Mouse (Mus musculus) midbrain, embryonic 10.5 days (tissue): ENCODE data around the gene Igf2r. TPM values are rescaled to one million over a fixed set of nuclear protein-coding genes. Genes with fewer than 3 reads are reported as not detected.

Experiments used
- DNase-seq: peaks from one replicate; pipeline ENCODE4 v3.0.0-alpha.2; 2017; ENCODE audit warnings: low spot score
- H3K27ac ChIP-seq: fragments of 300-500 bp; sonication (generic); replicated peaks from 2 replicates; pipeline ENCODE4 v1.5.1; 2016; ENCODE audit warnings: mild to moderate bottlenecking
- H3K27me3 ChIP-seq: fragments of 300-500 bp; sonication (generic); 2 replicates; pipeline ENCODE4 v1.6.1; 2016; ENCODE audit warnings: low read depth, mild to moderate bottlenecking; ENCODE audit not compliant: poor library complexity, severe bottlenecking
- H3K36me3 ChIP-seq: fragments of 300-500 bp; sonication (generic); 2 replicates; pipeline ENCODE4 v1.6.1; 2016; ENCODE audit warnings: mild to moderate bottlenecking, moderate library complexity
- H3K4me1 ChIP-seq: fragments of 300-500 bp; sonication (generic); 2 replicates; pipeline ENCODE4 v1.6.1; 2016
- H3K4me3 ChIP-seq: fragments of 300-500 bp; sonication (generic); 2 replicates; pipeline ENCODE4 v1.5.1; 2016; ENCODE audit warnings: mild to moderate bottlenecking, moderate library complexity
- H3K9me3 ChIP-seq: fragments of 300-500 bp; sonication (generic); replicated peaks from 2 replicates; pipeline ENCODE4 v1.6.1; 2016; ENCODE audit warnings: mild to moderate bottlenecking
- WGBS: fragments of 180-500 bp; shearing (Covaris S2); methylation state at CpG from one replicate; pipeline ENCODE4 v1.1.7; 2016; 5-methylcytosine and 5-hydroxymethylcytosine counted together
- polyA plus RNA-seq: library from polyadenylated mRNA; unstranded; fragments of >200 nt; fragmentation: Nextera tagmentation; extraction: Ambion mirVana; gene quantifications from 2 replicates; pipeline ENCODE4 v1.2.1, GENCODE M21; 2016

Gene Igf2r
- polyA plus RNA-seq, 1 experiment from 2014 or later, result 16.3 TPM

- peaks cover 36% of the 10 kb centered on the region for H3K27me3 ChIP-seq
- 85% methylated on average over 3 of the region's 3 CpGs for WGBS
- H3K36me3 ChIP-seq, result no peaks in the 10 kb centered on the region
- no peak overlapping the region for H3K4me3 ChIP-seq
- DNase-seq, result no peak
- H3K4me1 ChIP-seq, result peaks cover 6% of the 10 kb centered on the region
- no peak overlapping the region for H3K27ac ChIP-seq
- H3K9me3 ChIP-seq, result no peaks in the 10 kb centered on the region
Measured at GRCm38 (mm10) chr17:12796633-12797032, 27.2 kb upstream of the Igf2r start.

- no peak for DNase-seq
- peaks cover 2% of the 10 kb centered on the region; the same call in 1 of the 2 replicates for H3K9me3 ChIP-seq
- WGBS, result 87% methylated on average over 8 of the region's 8 CpGs
- no peak overlapping the region for H3K27ac ChIP-seq
- H3K27me3 ChIP-seq, result peaks cover 41% of the 10 kb centered on the region
- peaks cover 26% of the 10 kb centered on the region for H3K4me1 ChIP-seq
- H3K4me3 ChIP-seq, result no peak overlapping the region
- no peaks in the 10 kb centered on the region for H3K36me3 ChIP-seq
Measured at GRCm38 (mm10) chr17:12793660-12794406, 24.4 kb upstream of the Igf2r start.

GRCm38 (mm10) chr17:12792422-12793206 lies 23.1 kb upstream of the Igf2r start:
- H3K4me3 ChIP-seq, result no peak overlapping the region
- no peak for DNase-seq
- H3K27me3 ChIP-seq, result peaks cover 53% of the 10 kb centered on the region
- WGBS, result 79% methylated on average over 11 of the region's 11 CpGs
- H3K27ac ChIP-seq, result no peak overlapping the region
- H3K9me3 ChIP-seq, result peaks cover 13% of the 10 kb centered on the region
- H3K4me1 ChIP-seq, result peaks cover 26% of the 10 kb centered on the region
- H3K36me3 ChIP-seq, result no peaks in the 10 kb centered on the region

GRCm38 (mm10) chr17:12791420-12791819 lies 22.0 kb upstream of the Igf2r start:
- peaks cover 60% of the 10 kb centered on the region for H3K27me3 ChIP-seq
- WGBS, result 55% methylated on average over 4 of the region's 4 CpGs
- H3K9me3 ChIP-seq, result peaks cover 14% of the 10 kb centered on the region
- 0 out of 2 replicates have a peak overlapping the region, but pooled peaks have one; percentile 9 for H3K27ac ChIP-seq
- no peak for DNase-seq
- H3K36me3 ChIP-seq, result no peaks in the 10 kb centered on the region
- H3K4me3 ChIP-seq, result no peak overlapping the region
- H3K4me1 ChIP-seq, result peaks cover 26% of the 10 kb centered on the region

- H3K9me3 ChIP-seq, result peaks cover 14% of the 10 kb centered on the region
- H3K27me3 ChIP-seq, result peaks cover 60% of the 10 kb centered on the region
- peaks cover 26% of the 10 kb centered on the region for H3K4me1 ChIP-seq
- no peaks in the 10 kb centered on the region for H3K36me3 ChIP-seq
- H3K4me3 ChIP-seq, result no peak overlapping the region
- WGBS, result 45% methylated on average over 5 of the region's 5 CpGs
- H3K27ac ChIP-seq, result 0 out of 2 replicates have a peak overlapping the region, but pooled peaks have one; percentile 9
- no peak for DNase-seq
Measured at GRCm38 (mm10) chr17:12791079-12791406, 21.6 kb upstream of the Igf2r start.

- peak; percentile 54 for DNase-seq
- no peak overlapping the region for H3K4me3 ChIP-seq
- peaks cover 26% of the 10 kb centered on the region for H3K4me1 ChIP-seq
- peaks cover 60% of the 10 kb centered on the region for H3K27me3 ChIP-seq
- 18% methylated on average over 10 of the region's 10 CpGs for WGBS
- H3K27ac ChIP-seq, result no peak overlapping the region
- peaks cover 14% of the 10 kb centered on the region for H3K9me3 ChIP-seq
- no peaks in the 10 kb centered on the region for H3K36me3 ChIP-seq
Measured at GRCm38 (mm10) chr17:12790353-12791078, 21.1 kb upstream of the Igf2r start.

GRCm38 (mm10) chr17:12782861-12783847 lies 13.7 kb upstream of the Igf2r start:
- Histone ChIP-seq H3K4me3 (no peak overlapping the region), H3K27me3 (peaks cover 18% of the 10 kb centered on the region), H3K36me3 (no peaks in the 10 kb centered on the region), H3K27ac (no peak overlapping the region), H3K4me1 (peaks cover 16% of the 10 kb centered on the region), H3K9me3 (peaks cover 6% of the 10 kb centered on the region)
- DNase-seq, result no peak
- WGBS, result 80% methylated on average over 11 of the region's 11 CpGs

GRCm38 (mm10) chr17:12781101-12781500 lies 11.6 kb upstream of the Igf2r start:
- Histone ChIP-seq H3K4me3 (no peak overlapping the region), H3K9me3 (no peaks in the 10 kb centered on the region), H3K27me3 (peaks cover 6% of the 10 kb centered on the region; the same call in 1 of the 2 replicates), H3K4me1 (peaks cover 16% of the 10 kb centered on the region), H3K36me3 (no peaks in the 10 kb centered on the region), H3K27ac (peak overlapping the region; percentile 43)
- DNase-seq, result peak; percentile 21
- 53% methylated on average over 5 of the region's 5 CpGs for WGBS

GRCm38 (mm10) chr17:12780125-12780524 lies 10.7 kb upstream of the Igf2r start:
- H3K27me3 ChIP-seq, result peaks cover 6% of the 10 kb centered on the region; the same call in 1 of the 2 replicates
- peak; percentile 37 for DNase-seq
- no peaks in the 10 kb centered on the region for H3K36me3 ChIP-seq
- H3K4me3 ChIP-seq, result no peak overlapping the region
- 63% methylated on average over 8 of the region's 8 CpGs for WGBS
- no peak overlapping the region; the same call in 1 of the 2 replicates for H3K27ac ChIP-seq
- H3K9me3 ChIP-seq, result no peaks in the 10 kb centered on the region
- peaks cover 16% of the 10 kb centered on the region for H3K4me1 ChIP-seq

- no peak overlapping the region for H3K27ac ChIP-seq
- H3K4me3 ChIP-seq, result no peak overlapping the region
Measured at GRCm38 (mm10) chr17:12779442-12779841, 10.0 kb upstream of the Igf2r start.

GRCm38 (mm10) chr17:12773956-12774355 lies 4.5 kb upstream of the Igf2r start:
- peaks cover 10% of the 10 kb centered on the region for H3K27me3 ChIP-seq
- WGBS, result 81% methylated on average over 3 of the region's 3 CpGs
- no peak overlapping the region for H3K27ac ChIP-seq
- H3K9me3 ChIP-seq, result peaks cover 4% of the 10 kb centered on the region; the same call in 1 of the 2 replicates
- H3K36me3 ChIP-seq, result no peaks in the 10 kb centered on the region; the same call in 1 of the 2 replicates
- peaks cover 10% of the 10 kb centered on the region for H3K4me1 ChIP-seq
- DNase-seq, result no peak
- H3K4me3 ChIP-seq, result no peak overlapping the region

More at GRCm38 (mm10) chr17:12779442-12779841, 10.0 kb upstream of the Igf2r start:
- peaks cover 6% of the 10 kb centered on the region; the same call in 1 of the 2 replicates for H3K27me3 ChIP-seq
- no peaks in the 10 kb centered on the region for H3K36me3 ChIP-seq
- H3K4me1 ChIP-seq, result peaks cover 16% of the 10 kb centered on the region
- no peak for DNase-seq
- 94% methylated on average over 3 of the region's 3 CpGs for WGBS
- H3K9me3 ChIP-seq, result no peaks in the 10 kb centered on the region
